ENCODE assay signal across 8 mouse cellular contexts in genomic region chr6:86497071-86497815, GRCm38 (mm10). TPM values are rescaled to one million over a fixed set of nuclear protein-coding genes. Genes with fewer than 3 reads are reported as not detected.
A peak's percentile ranks its signal among the peaks of the same experiment; 100 is the strongest.
DNase-seq lines count a peak whose midpoint lies in the region; ATAC-seq and TF ChIP-seq lines count a peak whose summit lies in the region.

No protein-coding gene starts in this region.

- H3K79me2 ChIP-seq in liver, adult 2 months (ENCODE audit: control insufficient read depth, insufficient read depth, low read length) = peaks cover 2% of the 10 kb centered on the region; the same call in 1 of the 2 replicates

- H3K4me1 ChIP-seq in forebrain, embryonic 10.5 days = peaks cover 40% of the 10 kb centered on the region
- 0 out of 2 replicates have a peak, but pooled peaks cover 5% of the 10 kb centered on the region for H3K4me1 ChIP-seq in forebrain, embryonic 12.5 days
- peaks cover 12% of the 10 kb centered on the region for H3K4me1 ChIP-seq in hindbrain, embryonic 12.5 days
- H3K4me1 ChIP-seq in liver, adult 2 months (ENCODE audit: control insufficient read depth, insufficient read depth, low read length) = peaks cover 16% of the 10 kb centered on the region

- H3K9ac ChIP-seq in forebrain, embryonic 12.5 days = no peak overlapping the region
- H3K9ac ChIP-seq in hindbrain, embryonic 12.5 days = peak overlapping the region; percentile 32; the same call in 1 of the 2 replicates
- peak overlapping the region; percentile 76 for H3K9ac ChIP-seq in liver, adult 2 months (ENCODE audit: low read depth, low read length)

- H3K36me3 ChIP-seq in forebrain, embryonic 10.5 days (replicated peaks) = no peaks in the 10 kb centered on the region
- H3K36me3 ChIP-seq in forebrain, embryonic 12.5 days (replicated peaks) = no peaks in the 10 kb centered on the region
- H3K36me3 ChIP-seq in hindbrain, embryonic 12.5 days = no peaks in the 10 kb centered on the region
- no peaks in the 10 kb centered on the region for H3K36me3 ChIP-seq in liver, adult 2 months (ENCODE audit: control insufficient read depth, insufficient read depth, low read length)

- peak overlapping the region; percentile 25 for H3K4me3 ChIP-seq in forebrain, embryonic 10.5 days
- no peak overlapping the region for H3K4me3 ChIP-seq in forebrain, embryonic 12.5 days (replicated peaks)
- H3K4me3 ChIP-seq in hindbrain, embryonic 12.5 days = peak overlapping the region; percentile 11; the same call in 1 of the 2 replicates
- peak overlapping the region; percentile 43 for H3K4me3 ChIP-seq in liver, adult 2 months (ENCODE audit: insufficient read depth, low read depth, low read length)

- no peaks in the 10 kb centered on the region for H3K27me3 ChIP-seq in forebrain, embryonic 10.5 days (ENCODE audit: poor library complexity, severe bottlenecking)
- H3K27me3 ChIP-seq in forebrain, embryonic 12.5 days = no peaks in the 10 kb centered on the region
- H3K27me3 ChIP-seq in hindbrain, embryonic 12.5 days = no peaks in the 10 kb centered on the region
- H3K27me3 ChIP-seq in liver, adult 2 months (ENCODE audit: control insufficient read depth, insufficient read depth, low read length) = no peaks in the 10 kb centered on the region

- DNase-seq in forebrain, embryonic 10.5 days (ENCODE audit: extremely low spot score, low spot score) = no peak
- DNase-seq in embryo, embryonic 10 days (ENCODE audit: low spot score) = peak; percentile 71
- DNase-seq in liver, adult 2 months (ENCODE audit: extremely low read depth, low read depth, low spot score) = peak; percentile 80
- DNase-seq in naive thymus-derived CD4-positive, alpha-beta T cell, adult 2 months (ENCODE audit: low read depth) = peak; percentile 53
- no peak for DNase-seq in left cerebral cortex, postnatal 4 days

- peak overlapping the region; percentile 74 for H3K27ac ChIP-seq in forebrain, embryonic 10.5 days
- H3K27ac ChIP-seq in forebrain, embryonic 12.5 days = no peak overlapping the region
- peak overlapping the region; percentile 40; the same call in 1 of the 2 replicates for H3K27ac ChIP-seq in hindbrain, embryonic 12.5 days
- peak overlapping the region; percentile 85 for H3K27ac ChIP-seq in liver, adult 2 months (replicated peaks; ENCODE audit: insufficient read depth, low read depth, low read length)

- TF ChIP-seq CTCF in liver, adult 2 months (IDR thresholded peaks at IDR 0.05; ENCODE audit: low read depth, low read length) = peak; percentile 34

- no peak overlapping the region for H3K4me2 ChIP-seq in forebrain, embryonic 12.5 days
- H3K4me2 ChIP-seq in hindbrain, embryonic 12.5 days (replicated peaks) = peak overlapping the region; percentile 24

- WGBS in forebrain, embryonic 10.5 days = 29% methylated on average over 13 of the region's 13 CpGs
- 29% methylated on average over 13 of the region's 13 CpGs for WGBS in forebrain, embryonic 12.5 days
- 23% methylated on average over 13 of the region's 13 CpGs for WGBS in hindbrain, embryonic 12.5 days
- 1% methylated on average over 13 of the region's 13 CpGs for WGBS in liver, adult 2 months

- no peaks in the 10 kb centered on the region; the same call in 1 of the 2 replicates for H3K9me3 ChIP-seq in forebrain, embryonic 10.5 days
- H3K9me3 ChIP-seq in forebrain, embryonic 12.5 days = no peaks in the 10 kb centered on the region
- H3K9me3 ChIP-seq in hindbrain, embryonic 12.5 days (replicated peaks) = no peaks in the 10 kb centered on the region

- no peak for ATAC-seq in forebrain, embryonic 12.5 days (ENCODE audit: low FRiP score)
- no peak for ATAC-seq in hindbrain, embryonic 12.5 days (ENCODE audit: low FRiP score)
- ATAC-seq in cerebellum, adult (ENCODE audit: insufficient number of reproducible peaks, low FRiP score, low TSS enrichment) = no peak

- intact Hi-C loops in left cerebral cortex, postnatal 4 days (cut with DNase I) = no loop called here

- 0 out of 2 replicates have a peak, but pooled peaks have one; percentile 23 for TF ChIP-seq POLR2A in liver, adult 2 months (IDR thresholded peaks at IDR 0.05; ENCODE audit: extremely low read depth, insufficient read depth, low read length)

RNA-seq across cellular contexts. Expression of gene Pcbp1, which starts 28.9 kb away (rescaled TPM):
- 305 and 358 TPM in 2 replicates for polyA plus RNA-seq in forebrain, embryonic 10.5 days (2016; fragmentation: Nextera tagmentation; extraction: Ambion mirVana)
- 497 and 562 TPM in 2 replicates for polyA plus RNA-seq in forebrain, embryonic 12.5 days (2016; fragmentation: Nextera tagmentation; extraction: Ambion mirVana)
- 557 and 561 TPM in 2 replicates for polyA plus RNA-seq in hindbrain, embryonic 12.5 days (2016; fragmentation: Nextera tagmentation; extraction: Ambion mirVana)
- total RNA-seq in liver, adult 2 months (2014; rRNA removed) = 38.2 and 59.7 TPM in 2 replicates
- 119 and 138 TPM in 2 replicates for polyA plus RNA-seq in liver, adult 2 months (2012; rRNA removed)
- 100 to 1,000 TPM; 206 to 208 TPM for total RNA-seq in left cerebral cortex, postnatal 4 days (2021)

RNA-seq across cellular contexts. Expression of gene C87436, which starts 59.1 kb away (rescaled TPM):
- polyA plus RNA-seq in forebrain, embryonic 10.5 days (2016; fragmentation: Nextera tagmentation; extraction: Ambion mirVana) = 24.4 and 25.5 TPM in 2 replicates
- polyA plus RNA-seq in forebrain, embryonic 12.5 days (2016; fragmentation: Nextera tagmentation; extraction: Ambion mirVana) = 30.4 and 30.6 TPM in 2 replicates
- polyA plus RNA-seq in hindbrain, embryonic 12.5 days (2016; fragmentation: Nextera tagmentation; extraction: Ambion mirVana) = 28.1 and 29.7 TPM in 2 replicates
- 10.1 and 10.2 TPM in 2 replicates for total RNA-seq in liver, adult 2 months (2014; rRNA removed)
- 7.6 and 7.8 TPM in 2 replicates for polyA plus RNA-seq in liver, adult 2 months (2012; rRNA removed)
- total RNA-seq in left cerebral cortex, postnatal 4 days (2021) = 10 to 100 TPM; 16.2 to 17.6 TPM

Comparison
In these comparisons a context has a peak if more than half of its experiments do, and no peak if none do; other contexts are left out.
1. DNase-seq: peak in embryo, embryonic 10 days (single experiment), liver, adult 2 months (single experiment) and naive thymus-derived CD4-positive, alpha-beta T cell, adult 2 months (single experiment); none in forebrain, embryonic 10.5 days (single experiment) and left cerebral cortex, postnatal 4 days (single experiment).